Mouse (Mus musculus): Measurements from ENCODE around the gene Hist1h2bg. TPM values are rescaled to one million over a fixed set of nuclear protein-coding genes. Genes with fewer than 3 reads are reported as not detected.
"Not testable (repeated sequence)": the region's sequence is repeated elsewhere in the genome, so short reads cannot be mapped to it uniquely, and the experiment has no call there.

The Hist1h2bg gene
- polyA plus RNA-seq, 1 experiment from 2014 or later: 3.2 TPM

DNA sequence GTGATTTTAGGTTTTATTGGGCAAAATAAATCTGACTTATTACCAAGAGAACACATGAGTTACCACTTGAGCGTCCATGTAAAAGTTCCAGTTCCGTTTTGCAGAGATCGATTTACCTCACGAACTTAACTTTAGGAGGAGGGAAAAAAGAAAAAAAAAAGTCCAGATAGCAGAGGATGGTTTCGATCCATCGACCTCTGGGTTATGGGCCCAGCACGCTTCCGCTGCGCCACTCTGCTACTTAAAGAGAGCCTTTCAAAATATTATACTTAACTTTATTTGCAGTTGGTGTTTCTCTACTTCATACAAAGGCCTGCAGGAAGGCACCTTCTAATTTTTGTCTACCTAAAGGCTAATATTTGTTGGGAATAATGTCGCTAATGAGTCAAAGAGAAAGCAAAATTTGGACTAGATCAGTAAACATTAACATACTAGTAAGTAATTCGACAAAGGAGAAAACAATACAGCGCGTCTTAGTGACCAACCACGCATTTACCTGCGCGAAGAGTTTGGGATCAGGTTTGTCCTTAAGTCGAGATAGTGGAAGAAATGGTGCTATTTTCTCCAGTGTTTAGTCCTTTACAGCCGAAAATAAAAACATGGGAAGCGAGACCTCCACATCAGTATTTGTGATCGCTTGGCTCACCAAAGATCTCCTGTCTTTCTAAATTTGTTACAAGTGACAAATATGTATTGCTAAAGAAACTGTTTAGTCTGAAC is 40.9 kb upstream of the Hist1h2bg start:
- no peak for ATAC-seq (ENCODE audit: low FRiP score)
- under 1% methylated on average over 20 of the region's 20 CpGs for WGBS
- Histone ChIP-seq H3K27ac (ENCODE audit: low read depth, low read length) (peak overlapping the region; percentile 92), H3K9ac (ENCODE audit: low read depth, low read length) (peak overlapping the region; percentile 86), H3K4me3 (ENCODE audit: low read depth, low read length) (peak overlapping the region; percentile 63), H3K9me3 (ENCODE audit: control insufficient read depth, low read length) (no peaks in the 10 kb centered on the region), H3K4me2 (replicated peaks; ENCODE audit: low read depth, low read length) (peak overlapping the region; percentile 36), H3K4me1 (replicated peaks; ENCODE audit: control insufficient read depth, insufficient read depth, low read length) (peaks cover 6% of the 10 kb centered on the region), H3K36me3 (ENCODE audit: control insufficient read depth, insufficient read depth, low read length) (no peaks in the 10 kb centered on the region), H3K27me3 (ENCODE audit: control insufficient read depth, insufficient read depth, low read length) (no peaks in the 10 kb centered on the region)
- DNase-seq (ENCODE audit: low spot score): peak; percentile 72

DNA sequence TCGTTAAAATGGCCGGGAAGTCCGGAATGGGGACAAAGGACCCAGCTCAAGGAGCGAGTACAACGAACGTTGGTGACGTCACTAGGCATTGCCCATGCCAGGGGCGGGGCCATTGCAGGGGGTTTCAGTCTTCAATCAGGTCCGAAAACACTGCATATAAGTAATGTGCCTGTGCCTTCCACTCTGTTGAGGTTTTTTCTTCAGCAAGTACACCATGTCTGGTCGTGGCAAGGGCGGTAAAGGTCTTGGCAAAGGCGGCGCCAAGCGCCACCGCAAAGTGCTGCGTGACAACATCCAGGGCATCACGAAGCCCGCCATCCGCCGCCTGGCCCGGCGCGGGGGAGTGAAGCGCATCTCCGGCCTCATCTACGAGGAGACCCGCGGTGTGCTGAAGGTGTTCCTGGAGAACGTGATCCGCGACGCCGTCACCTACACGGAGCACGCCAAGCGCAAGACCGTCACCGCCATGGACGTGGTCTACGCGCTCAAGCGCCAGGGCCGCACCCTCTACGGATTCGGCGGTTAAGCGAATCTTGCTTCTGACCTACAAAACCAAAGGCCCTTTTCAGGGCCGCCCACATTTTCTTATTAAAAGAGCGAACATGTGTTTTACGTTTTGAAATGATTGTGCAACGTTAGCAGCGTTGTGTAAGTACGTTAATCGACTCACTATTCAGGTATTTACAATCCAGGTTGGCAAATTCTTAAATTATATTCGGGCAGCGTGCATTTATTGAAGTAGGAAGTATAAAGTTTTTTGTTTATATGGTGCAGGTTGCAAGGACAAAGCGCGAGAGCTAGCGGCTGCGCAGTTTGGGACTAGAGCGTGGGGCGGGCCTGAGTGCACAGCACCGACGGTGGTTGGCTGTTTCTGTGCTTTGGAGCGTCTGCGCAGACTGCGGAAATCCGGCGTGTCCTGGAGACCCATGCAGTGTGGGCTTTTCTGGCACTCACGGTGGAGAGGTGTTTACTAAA is 40.0 kb upstream of the Hist1h2bg start, which contains the start of gene Hist1h4h:
Hist1h4h (plus strand) TSS at position 150 of the 975 bp plus-strand sequence.
- peak; percentile 98 for DNase-seq (ENCODE audit: low spot score)
- H3K4me1 ChIP-seq (replicated peaks; ENCODE audit: control insufficient read depth, insufficient read depth, low read length): peaks cover 6% of the 10 kb centered on the region
- H3K9me3 ChIP-seq (ENCODE audit: control insufficient read depth, low read length): no peaks in the 10 kb centered on the region
- no peaks in the 10 kb centered on the region for H3K36me3 ChIP-seq (ENCODE audit: control insufficient read depth, insufficient read depth, low read length)
- H3K27me3 ChIP-seq (ENCODE audit: control insufficient read depth, insufficient read depth, low read length): no peaks in the 10 kb centered on the region
- H3K4me2 ChIP-seq (replicated peaks; ENCODE audit: low read depth, low read length): peak within 1 kb of the TSS; percentile 67
- H3K9ac ChIP-seq (ENCODE audit: low read depth, low read length): peak within 1 kb of the TSS; percentile 86
- H3K4me3 ChIP-seq (ENCODE audit: low read depth, low read length): peak within 1 kb of the TSS; percentile 63
- peak; percentile 76 for ATAC-seq (ENCODE audit: low FRiP score)
- peak within 1 kb of the TSS; percentile 92 for H3K27ac ChIP-seq (ENCODE audit: low read depth, low read length)
- under 1% methylated on average over 56 of the region's 70 CpGs for WGBS

DNA sequence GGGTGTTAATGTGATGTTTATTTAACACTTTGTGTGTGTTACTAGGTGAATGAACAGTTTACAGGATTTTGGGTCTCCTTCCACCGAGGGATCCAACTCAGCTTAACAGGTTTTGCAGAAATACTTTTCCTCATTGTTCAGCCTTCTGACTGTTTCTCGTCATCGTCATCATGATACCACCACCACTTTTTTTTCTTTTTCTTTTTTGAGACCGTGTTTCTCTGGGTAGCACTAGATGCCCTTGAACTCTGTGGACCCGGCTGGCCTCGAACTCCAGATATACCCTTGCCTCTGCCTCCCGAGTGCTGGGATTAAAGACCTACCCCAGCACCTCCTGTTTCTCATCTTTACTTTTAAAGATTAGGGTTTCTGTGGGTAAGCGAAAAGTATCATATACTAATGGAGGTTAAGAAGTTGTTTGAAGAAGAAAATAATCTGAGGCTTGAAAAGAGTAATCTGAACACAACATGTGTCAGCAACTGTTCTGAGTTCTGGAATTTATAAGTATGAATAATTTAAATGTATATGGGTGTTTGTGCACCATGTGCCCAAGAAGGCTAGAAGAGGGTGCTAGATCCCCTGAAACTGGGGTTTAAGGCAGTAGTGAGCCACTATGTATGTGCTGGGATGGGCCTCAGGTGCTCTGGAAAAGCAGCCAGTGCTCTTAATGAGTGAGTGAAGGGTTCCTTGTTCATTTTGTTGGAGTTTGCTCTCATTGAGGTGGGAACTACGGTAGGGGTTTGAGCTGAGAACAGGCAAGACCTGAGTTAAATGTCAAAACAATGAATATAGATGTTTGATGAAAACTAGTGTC is 38.7 kb upstream of the Hist1h2bg start:
- H3K27me3 ChIP-seq (ENCODE audit: control insufficient read depth, insufficient read depth, low read length): no peaks in the 10 kb centered on the region
- peak overlapping the region; percentile 60 for H3K9ac ChIP-seq (ENCODE audit: low read depth, low read length)
- H3K36me3 ChIP-seq (ENCODE audit: control insufficient read depth, insufficient read depth, low read length): no peaks in the 10 kb centered on the region
- no peaks in the 10 kb centered on the region for H3K9me3 ChIP-seq (ENCODE audit: control insufficient read depth, low read length)
- WGBS: 26% methylated on average over 9 of the region's 9 CpGs
- peak overlapping the region; percentile 67 for H3K4me2 ChIP-seq (replicated peaks; ENCODE audit: low read depth, low read length)
- peak; percentile 50 for DNase-seq (ENCODE audit: low spot score)
- H3K4me1 ChIP-seq (replicated peaks; ENCODE audit: control insufficient read depth, insufficient read depth, low read length): peaks cover 8% of the 10 kb centered on the region
- H3K27ac ChIP-seq (ENCODE audit: low read depth, low read length): peak overlapping the region; percentile 92
- ATAC-seq (ENCODE audit: low FRiP score): no peak
- H3K4me3 ChIP-seq (ENCODE audit: low read depth, low read length): peak overlapping the region; percentile 63

DNA sequence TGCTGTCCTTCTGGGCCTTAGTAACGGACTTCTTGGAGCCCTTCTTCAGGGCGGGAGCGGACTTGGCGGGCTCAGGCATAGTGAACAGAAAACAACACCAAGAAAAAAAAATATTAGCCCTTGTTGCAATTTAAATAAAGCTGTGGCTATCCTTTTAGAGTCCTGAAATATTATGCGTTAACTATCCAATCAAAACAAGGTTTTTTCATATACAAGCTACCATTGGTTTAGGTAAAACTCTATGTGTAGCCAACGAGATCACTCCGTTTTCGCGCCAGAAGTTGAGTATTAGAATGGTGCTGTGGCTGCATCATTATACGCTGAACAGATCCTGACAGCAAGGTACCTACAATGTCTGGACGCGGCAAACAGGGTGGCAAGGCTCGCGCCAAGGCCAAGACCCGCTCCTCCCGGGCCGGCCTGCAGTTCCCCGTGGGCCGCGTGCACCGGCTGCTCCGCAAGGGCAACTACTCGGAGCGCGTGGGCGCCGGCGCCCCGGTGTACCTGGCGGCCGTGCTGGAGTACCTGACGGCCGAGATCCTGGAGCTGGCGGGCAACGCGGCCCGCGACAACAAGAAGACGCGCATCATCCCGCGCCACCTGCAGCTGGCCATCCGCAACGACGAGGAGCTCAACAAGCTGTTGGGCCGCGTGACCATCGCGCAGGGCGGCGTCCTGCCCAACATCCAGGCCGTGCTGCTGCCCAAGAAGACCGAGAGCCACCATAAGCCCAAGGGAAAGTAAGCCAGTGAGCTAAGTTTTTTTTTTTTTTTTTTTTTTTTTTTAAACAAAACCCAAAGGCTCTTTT is 37.4 kb upstream of the Hist1h2bg start, which contains the start of gene Hist1h2af:
Hist1h2af (plus strand) TSS at position 347 of the 808 bp plus-strand sequence.
- peak within 1 kb of the TSS; percentile 63 for H3K4me3 ChIP-seq (ENCODE audit: low read depth, low read length)
- peak within 1 kb of the TSS; percentile 77 for H3K9ac ChIP-seq (ENCODE audit: low read depth, low read length)
- ATAC-seq (ENCODE audit: low FRiP score) (peak; percentile 53), DNase-seq (ENCODE audit: low spot score) (peak; percentile 83)
- H3K27ac ChIP-seq (ENCODE audit: low read depth, low read length): peak within 1 kb of the TSS; percentile 81
- WGBS: under 1% methylated on average over 22 of the region's 53 CpGs
- H3K9me3 ChIP-seq (ENCODE audit: control insufficient read depth, low read length); H3K27me3 ChIP-seq (ENCODE audit: control insufficient read depth, insufficient read depth, low read length); H3K4me1 ChIP-seq (replicated peaks; ENCODE audit: control insufficient read depth, insufficient read depth, low read length); H3K36me3 ChIP-seq (ENCODE audit: control insufficient read depth, insufficient read depth, low read length): not testable (repeated sequence)
- H3K4me2 ChIP-seq (replicated peaks; ENCODE audit: low read depth, low read length): peak within 1 kb of the TSS; percentile 67

DNA sequence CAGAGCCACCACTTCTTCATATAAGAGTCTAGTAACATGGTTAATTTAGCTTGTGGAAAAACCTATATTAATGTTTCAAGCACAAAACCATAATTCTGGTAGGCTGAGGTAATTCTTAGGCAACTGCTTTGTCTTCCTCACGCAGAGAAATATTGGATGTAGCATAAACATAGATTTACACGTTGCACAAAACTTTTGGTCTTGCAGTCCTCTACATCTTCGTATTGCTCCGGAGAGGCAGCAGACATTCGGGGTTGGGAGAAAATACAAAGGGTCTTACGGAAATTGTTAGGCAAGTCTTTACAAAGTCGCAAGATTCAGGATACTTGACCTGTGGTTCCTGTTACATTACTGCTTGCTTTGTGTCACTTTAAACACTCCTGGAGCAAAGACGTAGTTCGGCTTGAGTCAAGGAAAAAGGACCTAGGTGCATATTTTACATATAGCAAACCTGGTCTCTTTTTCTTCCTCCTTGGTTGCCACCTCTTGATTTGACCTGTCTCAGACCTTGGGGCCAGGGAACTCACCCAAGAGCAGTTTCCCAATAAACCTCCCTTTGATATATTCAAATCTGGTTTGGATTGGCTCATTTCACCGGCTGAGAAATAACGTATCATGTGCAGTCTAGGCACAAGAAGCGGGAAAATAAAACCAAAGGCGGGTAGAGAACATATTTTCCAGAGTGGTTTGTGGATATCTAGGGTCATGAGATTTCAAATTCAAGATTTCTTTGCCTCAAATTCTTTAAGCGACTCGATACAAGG is 36.6 kb upstream of the Hist1h2bg start:
- no peaks in the 10 kb centered on the region for H3K36me3 ChIP-seq (ENCODE audit: control insufficient read depth, insufficient read depth, low read length)
- DNase-seq (ENCODE audit: low spot score) (peak; percentile 63), ATAC-seq (ENCODE audit: low FRiP score) (peak; percentile 3; the same call in 1 of the 2 replicates)
- under 1% methylated on average over 15 of the region's 15 CpGs for WGBS
- peak overlapping the region; percentile 77 for H3K9ac ChIP-seq (ENCODE audit: low read depth, low read length)
- H3K4me3 ChIP-seq (ENCODE audit: low read depth, low read length): peak overlapping the region; percentile 43
- H3K9me3 ChIP-seq (ENCODE audit: control insufficient read depth, low read length): no peaks in the 10 kb centered on the region
- H3K27ac ChIP-seq (ENCODE audit: low read depth, low read length): peak overlapping the region; percentile 81
- H3K27me3 ChIP-seq (ENCODE audit: control insufficient read depth, insufficient read depth, low read length): no peaks in the 10 kb centered on the region
- peaks cover 8% of the 10 kb centered on the region; the same call in 1 of the 2 replicates for H3K4me1 ChIP-seq (replicated peaks; ENCODE audit: control insufficient read depth, insufficient read depth, low read length)
- H3K4me2 ChIP-seq (replicated peaks; ENCODE audit: low read depth, low read length): peak overlapping the region; percentile 67

DNA sequence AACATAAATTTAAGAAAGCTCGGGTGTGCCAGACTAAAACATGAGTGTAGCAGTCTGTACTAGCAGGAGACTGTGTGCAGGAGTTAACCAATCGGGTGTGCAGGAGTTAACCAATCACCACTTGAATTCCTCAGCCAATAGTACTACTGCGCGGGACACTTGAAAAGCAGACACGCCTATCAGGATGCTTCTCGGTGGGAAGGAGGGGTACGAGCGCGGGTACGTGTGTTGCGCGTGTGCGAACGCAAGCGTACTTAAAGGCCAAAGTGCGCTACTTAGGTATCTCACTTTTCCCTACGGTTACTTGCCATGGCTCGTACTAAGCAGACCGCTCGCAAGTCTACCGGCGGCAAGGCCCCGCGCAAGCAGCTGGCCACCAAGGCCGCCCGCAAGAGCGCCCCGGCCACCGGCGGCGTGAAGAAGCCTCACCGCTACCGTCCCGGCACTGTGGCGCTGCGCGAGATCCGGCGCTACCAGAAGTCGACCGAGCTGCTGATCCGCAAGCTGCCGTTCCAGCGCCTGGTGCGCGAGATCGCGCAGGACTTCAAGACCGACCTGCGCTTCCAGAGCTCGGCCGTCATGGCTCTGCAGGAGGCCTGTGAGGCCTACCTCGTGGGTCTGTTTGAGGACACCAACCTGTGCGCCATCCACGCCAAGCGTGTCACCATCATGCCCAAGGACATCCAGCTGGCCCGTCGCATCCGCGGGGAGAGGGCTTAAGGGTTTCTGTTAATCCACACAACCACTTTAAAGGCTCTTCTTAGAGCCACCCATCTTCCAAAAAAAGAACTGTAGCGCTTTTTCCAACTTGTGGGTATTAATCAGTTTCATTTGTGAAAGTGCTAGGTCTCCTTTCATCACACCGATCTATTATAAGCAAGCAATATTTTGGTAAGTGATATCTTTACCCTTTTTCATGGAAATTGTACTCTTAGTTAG is 35.8 kb upstream of the Hist1h2bg start, which contains the start of gene Hist1h3g:
Hist1h3g (plus strand) TSS at position 286 of the 939 bp plus-strand sequence.
- H3K9me3 ChIP-seq (ENCODE audit: control insufficient read depth, low read length); H3K4me1 ChIP-seq (replicated peaks; ENCODE audit: control insufficient read depth, insufficient read depth, low read length); H3K27me3 ChIP-seq (ENCODE audit: control insufficient read depth, insufficient read depth, low read length); H3K36me3 ChIP-seq (ENCODE audit: control insufficient read depth, insufficient read depth, low read length): not testable (repeated sequence)
- Histone ChIP-seq H3K4me2 (replicated peaks; ENCODE audit: low read depth, low read length) (peak within 1 kb of the TSS; percentile 67), H3K4me3 (ENCODE audit: low read depth, low read length) (peak within 1 kb of the TSS; percentile 43), H3K9ac (ENCODE audit: low read depth, low read length) (peak within 1 kb of the TSS; percentile 77), H3K27ac (ENCODE audit: low read depth, low read length) (peak within 1 kb of the TSS; percentile 82)
- DNase-seq (ENCODE audit: low spot score) (peak; percentile 91), ATAC-seq (ENCODE audit: low FRiP score) (peak; percentile 92)
- WGBS: under 1% methylated on average over 51 of the region's 62 CpGs

All from hindbrain, embryonic 11.5 days (tissue).